Mouse (Mus musculus): ENCODE results near the gene Cul9. TPM values are rescaled to one million over a fixed set of nuclear protein-coding genes. Genes with fewer than 3 reads are reported as not detected.

The Cul9 gene
- polyA plus RNA-seq, 1 experiment, result not detected

DNA sequence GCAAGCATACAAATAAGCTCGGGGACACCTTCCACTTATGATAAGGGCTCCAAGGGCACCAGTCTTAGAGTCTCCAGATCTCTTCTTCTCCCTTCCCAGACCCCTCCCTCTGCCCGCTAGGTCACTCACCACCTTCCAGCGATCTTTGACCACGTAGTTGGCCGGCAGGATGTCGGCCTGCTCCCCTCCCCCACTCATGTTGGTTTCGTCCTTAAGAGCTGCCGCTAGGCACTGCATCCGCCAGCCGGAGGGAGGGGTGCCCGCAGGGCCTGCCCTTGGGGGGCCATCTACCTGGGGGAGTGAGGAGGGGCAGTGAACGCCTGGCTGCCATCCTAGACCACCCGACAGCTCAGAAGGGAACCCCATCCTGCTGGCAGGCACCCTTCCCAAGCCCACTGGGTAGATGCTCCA, 62.2 kb downstream of the Cul9 start:
- WGBS, result 4% methylated on average over 13 of the region's 13 CpGs
- Histone ChIP-seq H3K27ac (ENCODE audit: insufficient read depth, low read depth, low read length) (0 out of 2 replicates have a peak overlapping the region, but pooled peaks have one; percentile 7), H3K4me3 (ENCODE audit: insufficient read depth, low read depth, low read length) (peak overlapping the region; percentile 63), H3K4me1 (ENCODE audit: control insufficient read depth, insufficient read depth, low read length) (peaks cover 29% of the 10 kb centered on the region)
- TF ChIP-seq POLR2A (IDR thresholded peaks at IDR 0.05; ENCODE audit: insufficient read depth, low read depth, low read length), result no peak
- no peak for TF ChIP-seq CTCF (IDR thresholded peaks at IDR 0.05; ENCODE audit: insufficient read depth, low read depth, low read length)

DNA sequence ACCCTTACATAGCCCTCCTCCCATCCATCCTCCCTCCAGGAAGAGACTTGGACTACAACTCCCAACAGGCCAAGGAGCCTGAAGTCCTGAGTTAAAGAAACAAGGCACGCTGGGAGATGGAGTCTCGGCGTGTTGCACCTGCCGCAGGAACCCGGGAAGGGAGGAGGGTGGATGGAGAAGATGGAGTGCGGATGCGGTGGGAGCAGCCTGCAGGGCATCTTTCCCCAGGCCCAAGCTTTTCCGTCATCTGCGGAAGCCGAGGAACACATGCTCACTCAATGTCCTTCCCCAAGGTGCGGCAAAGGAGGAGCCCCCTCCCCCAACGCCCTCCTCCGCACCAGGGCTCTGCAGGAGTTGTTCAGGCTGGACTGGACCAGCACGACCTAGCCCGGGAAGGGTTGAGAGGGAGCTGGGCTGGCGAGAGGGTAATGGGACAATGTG, 62.6 kb downstream of the Cul9 start:
- 0 out of 2 replicates have a peak overlapping the region, but pooled peaks have one; percentile 7 for H3K27ac ChIP-seq (ENCODE audit: insufficient read depth, low read depth, low read length)

DNA sequence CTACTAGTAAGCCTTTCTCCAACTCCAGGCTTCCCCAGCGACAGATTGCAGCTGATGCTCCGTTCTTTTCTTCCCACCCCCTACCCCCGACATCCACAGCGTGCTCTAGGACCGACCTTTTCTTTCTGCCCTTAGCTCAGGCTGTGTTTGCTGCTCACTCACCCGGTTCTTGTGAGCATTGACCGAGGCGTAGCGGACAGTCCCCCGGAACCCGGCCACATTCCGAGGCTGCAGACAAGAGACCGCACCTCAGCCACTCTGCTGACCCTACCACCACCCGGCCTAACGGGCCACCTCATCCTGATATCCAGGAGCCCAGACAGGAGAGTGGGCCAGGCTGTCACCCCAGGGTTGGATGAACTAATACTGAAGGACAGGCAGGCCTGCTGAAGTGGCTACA, 68.9 kb downstream of the Cul9 start:
- TF ChIP-seq CTCF (IDR thresholded peaks at IDR 0.05; ENCODE audit: insufficient read depth, low read depth, low read length), result no peak
- no peak for TF ChIP-seq POLR2A (IDR thresholded peaks at IDR 0.05; ENCODE audit: insufficient read depth, low read depth, low read length)
- WGBS, result 93% methylated on average over 15 of the region's 15 CpGs
- H3K4me3 ChIP-seq (ENCODE audit: insufficient read depth, low read depth, low read length), result no peak overlapping the region
- no peak overlapping the region for H3K27ac ChIP-seq (ENCODE audit: insufficient read depth, low read depth, low read length)
- no peaks in the 10 kb centered on the region for H3K4me1 ChIP-seq (ENCODE audit: control insufficient read depth, insufficient read depth, low read length)

More for the DNA sequence above, 62.6 kb downstream of the Cul9 start:
- 3% methylated on average over 16 of the region's 16 CpGs for WGBS
- Histone ChIP-seq H3K4me1 (ENCODE audit: control insufficient read depth, insufficient read depth, low read length) (peaks cover 29% of the 10 kb centered on the region), H3K4me3 (ENCODE audit: insufficient read depth, low read depth, low read length) (peak overlapping the region; percentile 63)
- 0 out of 2 replicates have a peak, but pooled peaks have one; percentile 24 for TF ChIP-seq POLR2A (IDR thresholded peaks at IDR 0.05; ENCODE audit: insufficient read depth, low read depth, low read length)
- TF ChIP-seq CTCF (IDR thresholded peaks at IDR 0.05; ENCODE audit: insufficient read depth, low read depth, low read length), result no peak

DNA sequence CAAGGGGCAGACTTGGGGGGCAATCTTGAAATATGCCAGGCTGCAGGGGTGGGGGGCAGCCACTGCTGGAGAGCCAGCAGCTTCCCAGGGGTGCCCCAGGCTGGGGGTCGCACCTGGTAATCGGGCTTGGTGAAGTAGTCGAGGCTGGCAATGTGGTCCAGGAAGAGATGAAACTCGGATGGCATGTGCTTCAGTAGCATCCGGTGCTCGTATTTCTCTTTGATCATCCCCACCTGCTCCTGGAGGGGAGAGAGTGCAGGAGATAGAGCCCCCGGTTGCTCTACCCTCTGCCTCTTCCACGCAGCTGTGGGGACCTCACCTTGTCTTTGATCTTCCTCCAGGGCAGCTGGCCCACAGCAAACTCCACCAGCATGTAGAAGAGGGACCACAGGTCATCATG, 69.6 kb downstream of the Cul9 start:
- 84% methylated on average over 8 of the region's 8 CpGs for WGBS

DNA sequence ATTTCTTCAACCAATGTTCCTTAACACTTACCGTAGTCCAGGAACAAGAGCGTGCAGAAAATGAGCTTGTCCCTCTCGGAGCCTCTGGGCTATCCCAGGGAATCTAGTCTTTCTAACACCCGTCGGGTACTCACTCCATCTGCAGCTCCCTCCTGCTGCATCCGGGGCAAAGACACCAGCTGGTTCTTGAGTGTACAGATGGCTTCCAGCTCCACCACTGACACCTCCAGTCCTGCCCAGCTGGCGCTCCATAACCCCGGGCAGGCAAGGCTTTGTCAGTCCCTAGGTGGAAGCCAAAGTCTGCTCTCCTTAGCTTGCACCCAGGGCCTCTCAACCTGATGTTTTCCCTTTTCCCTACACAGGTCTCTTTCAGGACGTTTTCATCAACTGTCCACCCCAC, 78.4 kb downstream of the Cul9 start:
- WGBS, result 80% methylated on average over 9 of the region's 9 CpGs

More for the DNA sequence above, 69.6 kb downstream of the Cul9 start:
- H3K27ac ChIP-seq (ENCODE audit: insufficient read depth, low read depth, low read length), result no peak overlapping the region
- no peak overlapping the region for H3K4me3 ChIP-seq (ENCODE audit: insufficient read depth, low read depth, low read length)
- TF ChIP-seq CTCF (IDR thresholded peaks at IDR 0.05; ENCODE audit: insufficient read depth, low read depth, low read length), result no peak
- TF ChIP-seq POLR2A (IDR thresholded peaks at IDR 0.05; ENCODE audit: insufficient read depth, low read depth, low read length), result no peak
- no peaks in the 10 kb centered on the region for H3K4me1 ChIP-seq (ENCODE audit: control insufficient read depth, insufficient read depth, low read length)

DNA sequence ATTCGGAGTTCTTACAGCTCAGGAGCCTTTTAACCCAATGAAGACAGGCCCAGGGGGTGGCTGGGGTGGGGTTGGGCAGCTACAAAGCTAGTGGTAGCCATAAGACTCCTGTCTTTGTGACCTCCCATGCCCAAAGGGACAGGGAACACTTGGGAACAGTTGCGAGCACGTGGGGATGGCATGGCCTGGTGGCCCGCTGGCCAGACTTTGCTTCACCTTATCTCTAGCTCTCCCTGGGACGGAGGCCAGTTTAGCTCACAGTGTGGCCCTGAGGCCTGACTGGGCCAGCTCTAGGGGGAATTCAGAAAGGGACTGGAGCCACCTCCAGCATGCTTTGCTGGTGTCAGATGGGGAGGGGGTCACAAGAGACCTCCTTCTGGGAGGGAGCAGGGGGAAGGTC, 84.0 kb downstream of the Cul9 start:
- 92% methylated on average over 5 of the region's 5 CpGs for WGBS
- Histone ChIP-seq H3K27ac (ENCODE audit: insufficient read depth, low read depth, low read length) (no peak overlapping the region), H3K4me3 (ENCODE audit: insufficient read depth, low read depth, low read length) (no peak overlapping the region), H3K4me1 (ENCODE audit: control insufficient read depth, insufficient read depth, low read length) (peaks cover 14% of the 10 kb centered on the region)
- no peak for TF ChIP-seq POLR2A (IDR thresholded peaks at IDR 0.05; ENCODE audit: insufficient read depth, low read depth, low read length)
- no peak for TF ChIP-seq CTCF (IDR thresholded peaks at IDR 0.05; ENCODE audit: insufficient read depth, low read depth, low read length)

More for the DNA sequence above, 78.4 kb downstream of the Cul9 start:
- Histone ChIP-seq H3K4me3 (ENCODE audit: insufficient read depth, low read depth, low read length) (no peak overlapping the region), H3K4me1 (ENCODE audit: control insufficient read depth, insufficient read depth, low read length) (peaks cover 3% of the 10 kb centered on the region; the same call in 1 of the 2 replicates), H3K27ac (ENCODE audit: insufficient read depth, low read depth, low read length) (no peak overlapping the region)
- no peak for TF ChIP-seq CTCF (IDR thresholded peaks at IDR 0.05; ENCODE audit: insufficient read depth, low read depth, low read length)
- TF ChIP-seq POLR2A (IDR thresholded peaks at IDR 0.05; ENCODE audit: insufficient read depth, low read depth, low read length), result no peak

DNA sequence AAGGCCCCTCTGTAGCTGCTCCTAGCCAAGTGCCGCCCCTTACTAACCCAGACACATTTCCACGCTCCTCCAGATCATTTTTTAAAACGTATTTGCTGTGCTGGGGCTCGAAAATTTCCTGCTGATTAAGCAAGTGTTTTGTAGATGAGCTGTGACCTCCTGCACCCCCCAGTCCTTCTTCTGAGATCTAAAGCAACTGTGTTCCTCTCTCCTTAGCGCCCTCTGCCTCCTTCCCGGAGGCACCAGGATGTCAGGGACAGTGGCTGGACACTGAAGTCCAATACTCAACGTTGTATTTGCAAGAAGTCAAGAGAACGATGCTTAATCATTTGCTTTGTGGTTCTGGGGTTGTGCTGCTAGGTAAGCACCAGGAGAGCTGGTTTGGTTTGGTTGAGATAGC, 84.8 kb downstream of the Cul9 start:
- H3K27ac ChIP-seq (ENCODE audit: insufficient read depth, low read depth, low read length), result no peak overlapping the region
- TF ChIP-seq CTCF (IDR thresholded peaks at IDR 0.05; ENCODE audit: insufficient read depth, low read depth, low read length), result no peak
- TF ChIP-seq POLR2A (IDR thresholded peaks at IDR 0.05; ENCODE audit: insufficient read depth, low read depth, low read length), result no peak
- peaks cover 14% of the 10 kb centered on the region for H3K4me1 ChIP-seq (ENCODE audit: control insufficient read depth, insufficient read depth, low read length)
- WGBS, result 54% methylated on average over 8 of the region's 8 CpGs
- no peak overlapping the region for H3K4me3 ChIP-seq (ENCODE audit: insufficient read depth, low read depth, low read length)

DNA sequence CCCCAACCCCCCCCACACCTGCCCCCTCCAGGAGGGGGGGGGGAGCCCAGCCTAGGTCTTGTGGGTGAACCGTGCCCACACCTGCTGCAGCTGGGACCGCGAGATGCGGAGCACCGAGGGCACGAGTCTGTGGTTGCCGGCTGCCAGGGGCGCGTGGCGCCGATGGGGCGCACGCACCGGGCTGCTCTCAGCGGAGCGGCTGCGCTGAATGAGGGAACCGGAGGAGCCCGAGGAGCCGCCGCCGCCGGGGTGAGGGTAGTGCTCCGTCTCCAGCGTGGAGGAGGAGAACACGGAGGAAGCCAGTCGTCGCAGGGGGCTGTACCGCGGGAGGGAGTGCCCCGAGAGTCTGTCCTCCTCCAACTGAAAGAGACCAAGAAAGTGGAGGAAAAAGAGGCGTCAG, 85.5 kb downstream of the Cul9 start:
- Histone ChIP-seq H3K4me3 (ENCODE audit: insufficient read depth, low read depth, low read length) (0 out of 2 replicates have a peak overlapping the region, but pooled peaks have one; percentile 3), H3K27ac (ENCODE audit: insufficient read depth, low read depth, low read length) (no peak overlapping the region), H3K4me1 (ENCODE audit: control insufficient read depth, insufficient read depth, low read length) (peaks cover 20% of the 10 kb centered on the region)
- WGBS, result 19% methylated on average over 32 of the region's 32 CpGs
- TF ChIP-seq POLR2A (IDR thresholded peaks at IDR 0.05; ENCODE audit: insufficient read depth, low read depth, low read length) (no peak), CTCF (IDR thresholded peaks at IDR 0.05; ENCODE audit: insufficient read depth, low read depth, low read length) (no peak)

DNA sequence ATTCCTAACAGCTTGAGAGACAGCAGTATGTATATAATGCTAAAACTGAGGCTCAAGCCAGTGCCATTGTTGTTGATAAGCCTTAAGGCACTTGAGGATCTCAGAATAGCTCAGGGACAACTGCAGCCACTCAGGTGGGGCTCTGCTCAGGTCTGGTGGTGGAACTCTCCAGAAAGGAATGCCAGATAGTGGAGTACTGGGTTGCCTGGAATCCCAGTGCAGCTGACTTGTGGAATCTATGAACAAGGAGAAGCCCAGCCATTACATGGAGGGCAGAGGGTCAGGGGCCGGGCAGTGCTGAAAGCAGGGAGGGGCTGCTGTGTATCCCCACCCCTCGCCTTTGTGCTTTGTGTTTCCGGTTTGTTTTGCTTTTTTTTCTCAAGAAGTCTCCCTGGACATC, 87.7 kb downstream of the Cul9 start:
- Histone ChIP-seq H3K4me1 (ENCODE audit: control insufficient read depth, insufficient read depth, low read length) (peaks cover 36% of the 10 kb centered on the region), H3K4me3 (ENCODE audit: insufficient read depth, low read depth, low read length) (no peak overlapping the region), H3K27ac (ENCODE audit: insufficient read depth, low read depth, low read length) (no peak overlapping the region)
- no peak for TF ChIP-seq CTCF (IDR thresholded peaks at IDR 0.05; ENCODE audit: insufficient read depth, low read depth, low read length)
- no peak for TF ChIP-seq POLR2A (IDR thresholded peaks at IDR 0.05; ENCODE audit: insufficient read depth, low read depth, low read length)
- 59% methylated on average over 3 of the region's 3 CpGs for WGBS
